ENCODE assay signal across 16 mouse cellular contexts in the genomic region with DNA sequence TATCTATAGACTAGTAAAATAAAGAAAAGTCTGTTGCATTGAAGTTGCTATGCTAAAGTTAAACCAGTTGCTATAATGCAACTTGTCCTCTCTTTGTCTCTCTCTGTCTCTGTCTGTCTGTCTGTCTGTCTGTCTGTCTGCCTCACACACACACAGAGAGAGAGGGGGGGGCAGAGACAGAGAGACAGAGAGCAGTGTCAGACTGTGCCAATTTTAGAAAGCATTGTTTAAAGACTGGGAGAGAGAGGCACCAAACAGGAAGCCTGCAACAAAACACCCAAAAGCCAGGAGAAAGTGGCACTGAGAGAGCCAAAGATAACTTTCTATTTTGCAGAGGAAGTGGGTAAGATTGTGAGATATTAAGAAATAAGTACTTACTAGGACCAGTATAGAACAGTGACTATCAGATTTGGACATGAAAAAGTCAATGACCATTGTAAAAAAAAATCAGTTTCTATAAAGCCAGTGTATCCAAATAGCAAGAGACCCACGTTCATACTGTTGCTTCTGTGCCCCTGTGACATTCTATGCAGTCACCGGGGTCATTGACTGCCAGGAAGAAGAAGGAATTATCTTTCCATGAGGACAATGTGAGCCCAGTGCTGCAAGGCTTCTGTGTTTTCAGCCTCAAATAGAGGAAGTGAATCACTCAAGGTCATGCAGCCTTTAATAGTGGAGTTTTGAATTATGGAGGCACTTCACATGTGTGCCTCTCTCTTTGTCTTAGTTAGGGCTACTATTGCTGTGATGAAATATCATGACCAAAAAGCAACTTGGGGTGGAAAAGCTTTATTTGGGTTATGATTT.
DNase-seq lines count a peak whose midpoint lies in the region; ATAC-seq and TF ChIP-seq lines count a peak whose summit lies in the region.
"Had no signal": no experiment of that assay in that cellular context is flagged by ENCODE, and none has a peak within 500 bp of the region (broad histone marks: within the 10 kb centered on the region; RNA-seq: fewer than 3 reads in every experiment).

No protein-coding gene starts in this region.

- no peaks in the 10 kb centered on the region for H3K4me1 ChIP-seq in embryonic facial prominence, embryonic 14.5 days (ENCODE audit: control insufficient read depth, insufficient read depth, low read length)
- H3K4me1 ChIP-seq in embryonic facial prominence, embryonic 10.5 days: no peaks in the 10 kb centered on the region
- H3K4me1 ChIP-seq in kidney, embryonic 16.5 days (ENCODE audit: insufficient read depth, low read length): no peaks in the 10 kb centered on the region
- H3K4me1 ChIP-seq in lung, postnatal 0 days (ENCODE audit: insufficient read depth, low read depth, low read length): no peaks in the 10 kb centered on the region
- H3K4me1 ChIP-seq: midbrain, embryonic 15.5 days had no signal

- no peak for TF ChIP-seq CTCF in lung, postnatal 0 days (IDR thresholded peaks at IDR 0.05)

- no peaks in the 10 kb centered on the region for H3K27me3 ChIP-seq in embryonic facial prominence, embryonic 14.5 days (replicated peaks; ENCODE audit: control insufficient read depth, insufficient read depth, low read length)
- H3K27me3 ChIP-seq in embryonic facial prominence, embryonic 10.5 days (replicated peaks; ENCODE audit: low read depth, poor library complexity, severe bottlenecking): no peaks in the 10 kb centered on the region
- no peaks in the 10 kb centered on the region for H3K27me3 ChIP-seq in kidney, embryonic 16.5 days (ENCODE audit: insufficient read depth, low read length)
- no peaks in the 10 kb centered on the region for H3K27me3 ChIP-seq in lung, postnatal 0 days (replicated peaks; ENCODE audit: insufficient read depth, low read length)
- H3K27me3 ChIP-seq: midbrain, embryonic 15.5 days had no signal

- ATAC-seq in embryonic facial prominence, embryonic 14.5 days (ENCODE audit: low read depth): no peak
- ATAC-seq in kidney, embryonic 16.5 days (ENCODE audit: low FRiP score, low TSS enrichment): peak; percentile 49; the same call in 1 of the 2 replicates
- peak; percentile 58 for ATAC-seq in lung, postnatal 0 days
- ATAC-seq: forebrain, postnatal 0 days; intestine, postnatal 0 days; midbrain, embryonic 15.5 days had no signal

- no peak overlapping the region for H3K9ac ChIP-seq in embryonic facial prominence, embryonic 14.5 days (ENCODE audit: low read depth, low read length)
- H3K9ac ChIP-seq in kidney, embryonic 16.5 days (replicated peaks; ENCODE audit: low read length): no peak overlapping the region
- H3K9ac ChIP-seq in lung, postnatal 0 days (replicated peaks; ENCODE audit: low read depth): no peak overlapping the region
- H3K9ac ChIP-seq: forebrain, postnatal 0 days; midbrain, embryonic 15.5 days had no signal

- no peak overlapping the region for H3K27ac ChIP-seq in embryonic facial prominence, embryonic 14.5 days (replicated peaks; ENCODE audit: low read depth, low read length)
- H3K27ac ChIP-seq in embryonic facial prominence, embryonic 10.5 days (replicated peaks): no peak overlapping the region
- no peak overlapping the region for H3K27ac ChIP-seq in kidney, embryonic 16.5 days (ENCODE audit: low read length)
- no peak overlapping the region for H3K27ac ChIP-seq in lung, postnatal 0 days (ENCODE audit: low read length)
- H3K27ac ChIP-seq: midbrain, embryonic 15.5 days had no signal

- H3K4me2 ChIP-seq in embryonic facial prominence, embryonic 14.5 days (ENCODE audit: low read depth, low read length): no peak overlapping the region
- H3K4me2 ChIP-seq in kidney, embryonic 16.5 days (replicated peaks; ENCODE audit: low read depth, low read length): no peak overlapping the region
- no peak overlapping the region for H3K4me2 ChIP-seq in lung, postnatal 0 days (replicated peaks; ENCODE audit: low read depth, low read length)
- H3K4me2 ChIP-seq: midbrain, embryonic 15.5 days had no signal

- WGBS in embryonic facial prominence, embryonic 14.5 days: 63% methylated on average over 2 of the region's 2 CpGs
- 63% methylated on average over 2 of the region's 2 CpGs for WGBS in embryonic facial prominence, embryonic 10.5 days
- 60% methylated on average over 2 of the region's 2 CpGs for WGBS in kidney, embryonic 16.5 days
- 46% methylated on average over 2 of the region's 2 CpGs for WGBS in lung, postnatal 0 days

- H3K36me3 ChIP-seq in embryonic facial prominence, embryonic 14.5 days (ENCODE audit: control insufficient read depth, insufficient read depth, low read length): no peaks in the 10 kb centered on the region
- no peaks in the 10 kb centered on the region for H3K36me3 ChIP-seq in embryonic facial prominence, embryonic 10.5 days (replicated peaks)
- no peaks in the 10 kb centered on the region for H3K36me3 ChIP-seq in kidney, embryonic 16.5 days (ENCODE audit: insufficient read depth, low read length)
- H3K36me3 ChIP-seq in lung, postnatal 0 days (ENCODE audit: insufficient read depth, low read length): no peaks in the 10 kb centered on the region
- H3K36me3 ChIP-seq: G1E; midbrain, embryonic 15.5 days had no signal

- no peaks in the 10 kb centered on the region for H3K9me3 ChIP-seq in embryonic facial prominence, embryonic 14.5 days (ENCODE audit: control insufficient read depth, low read length)
- H3K9me3 ChIP-seq in embryonic facial prominence, embryonic 10.5 days: no peaks in the 10 kb centered on the region
- H3K9me3 ChIP-seq in kidney, embryonic 16.5 days (ENCODE audit: low read length): no peaks in the 10 kb centered on the region
- no peaks in the 10 kb centered on the region for H3K9me3 ChIP-seq in lung, postnatal 0 days (ENCODE audit: low read length)
- H3K9me3 ChIP-seq: G1E; midbrain, embryonic 15.5 days had no signal

- H3K4me3 ChIP-seq in embryonic facial prominence, embryonic 14.5 days (ENCODE audit: low read depth, low read length): no peak overlapping the region
- no peak overlapping the region for H3K4me3 ChIP-seq in embryonic facial prominence, embryonic 10.5 days
- no peak overlapping the region for H3K4me3 ChIP-seq in kidney, embryonic 16.5 days (ENCODE audit: low read length)
- no peak overlapping the region for H3K4me3 ChIP-seq in lung, postnatal 0 days (ENCODE audit: low read depth, low read length)
- H3K4me3 ChIP-seq: erythroblast, embryonic 14.5 days; midbrain, embryonic 15.5 days had no signal

- peak; percentile 15 for DNase-seq in embryonic facial prominence, embryonic 14.5 days (ENCODE audit: low spot score)
- DNase-seq in embryonic facial prominence, embryonic 10.5 days (ENCODE audit: low spot score): no peak
- no peak for DNase-seq in kidney, postnatal 4 days
- peak; percentile 5 for DNase-seq in A20 (ENCODE audit: low read depth, low spot score)
- DNase-seq in lung, postnatal 0 days (ENCODE audit: low spot score): peak; percentile 34
- no peak for DNase-seq in cerebellum, adult 9-11 months
- no peak for DNase-seq in thymus, postnatal 36 days
- DNase-seq: cerebellum, adult 18-20 months; forebrain, postnatal 0 days; gastrocnemius, postnatal 36 days; left cerebral cortex, postnatal 4 days had no signal

- TF ChIP-seq EP300 in lung, postnatal 0 days (IDR thresholded peaks at IDR 0.05): no peak

Comparison
In these comparisons a context has a peak if more than half of its experiments do, and no peak if none do; other contexts are left out.
1. DNase-seq: peak in embryonic facial prominence, embryonic 14.5 days (single experiment), A20 (single experiment) and lung, postnatal 0 days (single experiment); none in embryonic facial prominence, embryonic 10.5 days (single experiment), kidney, postnatal 4 days (0 of 2), cerebellum, adult 9-11 months (single experiment) and thymus, postnatal 36 days (0 of 2).